Mouse (Mus musculus): ENCODE results near the gene Defb18. TPM values are rescaled to one million over a fixed set of nuclear protein-coding genes. Genes with fewer than 3 reads are reported as not detected.
"Not testable (repeated sequence)": the region's sequence is repeated elsewhere in the genome, so short reads cannot be mapped to it uniquely, and the experiment has no call there.

Defb18 gene
- total RNA-seq (2021) = not detected in 2 replicates
- long read RNA-seq, experiment 1 = 0 reads
- long read RNA-seq, experiment 2 = 0 reads

DNA sequence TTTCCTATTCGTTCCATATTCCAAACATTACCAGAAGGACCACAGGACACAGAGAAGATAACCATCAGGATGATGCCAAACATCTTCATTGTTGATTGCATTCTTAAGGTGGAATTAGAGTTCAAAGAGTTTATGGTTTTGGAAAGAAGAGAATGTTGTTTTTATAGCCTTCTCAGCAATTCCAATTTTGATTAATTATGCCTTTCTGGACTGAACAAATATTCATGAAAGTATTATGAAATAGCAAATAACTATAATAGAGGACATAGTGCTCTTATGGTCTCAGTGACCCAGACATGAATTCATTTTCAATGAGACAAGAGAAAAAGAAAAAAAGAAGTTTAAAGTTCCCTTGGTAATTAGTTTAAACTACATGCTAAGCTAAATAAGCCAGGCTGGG lies at the start of gene Defb18:
Gene Defb18, minus strand, starts transcription at position 101 of the 400 bp plus-strand sequence.
- DNase-seq = no peak

DNA sequence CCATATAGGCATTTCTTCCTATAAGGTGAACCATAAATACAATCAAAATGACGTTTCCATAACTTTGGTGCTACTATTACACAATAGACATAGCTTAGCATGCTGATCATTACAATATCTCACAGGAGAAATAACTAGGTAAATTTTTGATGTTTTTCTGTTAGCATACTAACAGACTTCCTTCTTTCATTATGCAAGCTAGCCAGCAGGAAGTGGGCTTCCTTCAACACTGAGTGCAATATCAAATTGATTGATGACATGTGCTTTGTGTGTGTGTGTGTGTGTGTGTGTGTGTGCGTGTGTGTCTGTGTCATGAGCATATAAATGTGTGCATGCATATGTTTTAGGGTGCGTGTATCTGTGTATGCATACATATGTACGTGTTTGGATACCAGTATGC lies 33.9 kb upstream of the Defb18 start:
- DNase-seq = no peak

GRCm38 (mm10) chr1:18268845-18269244 lies 31.6 kb upstream of the Defb18 start:
- DNase-seq = no peak

DNA sequence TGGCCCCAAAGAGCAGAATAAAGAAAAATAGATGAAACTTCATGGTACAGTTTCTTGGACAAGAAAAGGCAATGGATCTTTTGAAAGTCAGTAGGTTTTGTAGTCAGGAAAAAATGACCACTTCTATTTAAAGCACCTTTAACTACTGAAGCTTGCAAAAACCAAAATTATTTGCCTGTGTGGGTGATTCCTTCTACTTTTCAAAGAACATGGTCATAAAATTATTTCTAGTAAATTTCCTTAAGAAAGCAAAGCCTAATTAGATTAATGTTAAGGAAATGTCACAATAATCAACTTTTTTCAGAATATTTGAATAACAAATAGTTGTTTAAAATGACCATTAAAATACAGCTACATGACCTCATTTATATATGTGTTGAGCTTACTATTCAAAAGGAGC lies 27.8 kb upstream of the Defb18 start, which contains the start of gene Defb41:
Gene Defb41, minus strand, starts transcription at position 101 of the 400 bp plus-strand sequence.
- no peak for DNase-seq

GRCm38 (mm10) chr1:18245801-18246580 lies 8.7 kb upstream of the Defb18 start:
- not testable (repeated sequence) for DNase-seq

- no peak for DNase-seq
Observed at GRCm38 (mm10) chr1:18223385-18223945, 13.8 kb downstream of the Defb18 start.

DNA sequence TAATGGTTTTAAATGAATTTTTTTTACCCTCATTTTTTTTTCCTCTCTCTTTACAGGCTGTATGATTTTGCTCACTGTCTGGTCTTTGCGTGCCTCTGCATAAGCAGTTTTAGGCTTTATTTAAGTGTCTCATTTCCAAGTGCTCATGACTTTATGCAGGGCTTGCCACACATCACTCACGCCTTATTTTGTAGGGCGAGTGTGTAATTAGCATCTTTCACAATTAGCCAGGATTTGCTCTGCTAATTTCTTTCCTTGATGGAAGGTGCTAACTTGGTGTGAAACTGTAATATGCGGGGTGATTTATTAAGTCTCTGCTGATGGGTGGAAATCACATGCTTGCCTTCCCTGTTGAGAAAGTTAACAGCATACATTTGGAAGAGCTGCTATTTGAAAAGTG lies 45.5 kb downstream of the Defb18 start:
- no peak for DNase-seq

DNA sequence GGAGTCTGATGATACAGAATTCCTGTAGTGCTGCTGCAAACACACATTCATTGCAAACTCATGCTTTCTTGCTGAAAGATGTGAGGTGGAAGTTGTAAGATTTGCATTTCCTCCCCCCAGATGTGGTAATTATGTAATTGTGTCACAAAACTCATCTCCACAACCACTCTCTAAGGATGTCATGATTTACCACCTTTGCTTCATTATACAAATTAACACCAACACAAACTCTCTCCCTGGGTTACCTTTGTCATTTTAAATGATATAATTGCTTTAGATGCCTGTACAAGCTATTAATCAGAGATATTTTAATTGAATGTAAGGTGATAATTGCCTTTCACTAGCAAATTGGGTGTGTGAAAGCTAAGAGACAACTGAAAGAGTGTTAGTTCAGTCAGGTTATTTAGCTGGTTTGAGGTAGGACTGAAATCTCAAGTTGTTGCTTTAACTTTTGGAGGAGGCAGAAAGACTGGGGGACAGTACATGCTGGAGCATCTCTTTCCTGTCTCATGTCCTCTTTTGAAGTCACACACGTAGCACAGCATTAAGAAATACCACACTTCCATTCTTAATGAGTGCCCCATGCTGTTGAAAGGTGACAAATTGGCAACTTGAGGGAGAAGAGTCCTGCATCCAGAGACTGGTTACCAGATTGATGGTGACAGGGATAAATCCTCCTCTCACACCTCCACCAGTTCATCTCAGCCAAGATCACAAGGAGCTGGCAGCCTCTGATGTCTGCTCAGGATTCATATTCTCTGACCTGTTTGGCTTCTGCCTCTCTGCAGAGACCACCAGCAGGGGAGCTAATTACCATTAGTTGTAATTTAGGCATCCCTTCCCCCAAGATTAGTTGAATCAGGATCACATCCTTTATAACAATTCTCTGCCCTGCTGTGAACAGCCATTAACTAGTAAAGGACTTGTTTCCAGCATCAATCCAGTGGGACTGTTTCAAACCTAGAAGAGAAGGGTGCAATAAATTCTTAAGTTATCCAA lies 46.2 kb downstream of the Defb18 start:
- DNase-seq = no peak

Other genes starting within 250 kb of the Defb18 start
- gene Crisp4, start 91.5 kb downstream of the Defb18 start, total RNA-seq (2021) = not detected in 2 replicates
- not detected in 2 replicates for gene Defb41, start 27.7 kb upstream of the Defb18 start, total RNA-seq (2021)

Data from adrenal gland, postnatal 14 days (tissue).